Mouse (Mus musculus) liver, adult 2 months (tissue): ENCODE data around the gene Srsf2. TPM values are rescaled to one million over a fixed set of nuclear protein-coding genes. Genes with fewer than 3 reads are reported as not detected.

ENCODE experiments used
- DNase-seq: peaks from one replicate; pipeline ENCODE4 v3.0.0-alpha.2; 2011; ENCODE audit warnings: low read depth, low spot score; ENCODE audit errors: extremely low read depth
- H3K27ac ChIP-seq: fragments of 200-500 bp; replicated peaks from 2 replicates; pipeline ENCODE4 v1.5.1; 2012; ENCODE audit warnings: low read depth, mild to moderate bottlenecking, control low read depth, inconsistent platforms, low read length; ENCODE audit not compliant: insufficient read depth
- H3K27me3 ChIP-seq: fragments of 200-500 bp; 2 replicates; pipeline ENCODE4 v1.6.1; 2012; ENCODE audit warnings: mild to moderate bottlenecking, moderate library complexity, low read length, inconsistent platforms; ENCODE audit not compliant: control insufficient read depth, insufficient read depth
- H3K36me3 ChIP-seq: fragments of 200-500 bp; 2 replicates; pipeline ENCODE4 v1.6.1; 2012; ENCODE audit warnings: low read length, inconsistent platforms; ENCODE audit not compliant: control insufficient read depth, insufficient read depth
- H3K4me1 ChIP-seq: fragments of 200-500 bp; 2 replicates; pipeline ENCODE4 v1.6.1; 2011; ENCODE audit warnings: low read length; ENCODE audit not compliant: control insufficient read depth, insufficient read depth
- H3K4me3 ChIP-seq: fragments of 200-500 bp; 2 replicates; pipeline ENCODE4 v1.5.1; 2011; ENCODE audit warnings: low read depth, mild to moderate bottlenecking, control low read depth, low read length, moderate library complexity; ENCODE audit not compliant: insufficient read depth
- H3K79me2 ChIP-seq: fragments of 200-500 bp; 2 replicates; pipeline ENCODE4 v1.6.1; 2012; ENCODE audit warnings: inconsistent platforms, mild to moderate bottlenecking, low read length, moderate library complexity; ENCODE audit not compliant: control insufficient read depth, insufficient read depth
- H3K9ac ChIP-seq: fragments of 200-500 bp; 2 replicates; pipeline ENCODE4 v1.6.1; 2012; ENCODE audit warnings: low read depth, mild to moderate bottlenecking, control low read depth, inconsistent platforms, low read length
- CTCF ChIP-seq: fragments of 200-500 bp; IDR thresholded peaks from 2 replicates; pipeline ENCODE4 v1.5.1; 2011; ENCODE audit warnings: low read depth, low read length, control low read depth
- POLR2A ChIP-seq: fragments of 200-500 bp; IDR thresholded peaks from 2 replicates; pipeline ENCODE4 v1.6.1; 2011; ENCODE audit warnings: low read length, control low read depth; ENCODE audit not compliant: insufficient read depth; ENCODE audit errors: extremely low read depth
- WGBS: fragments of 180-500 bp; shearing (Covaris S2); methylation state at CpG from one replicate; pipeline ENCODE4 v1.1.7; 2018; 5-methylcytosine and 5-hydroxymethylcytosine counted together
- polyA plus RNA-seq: library from polyadenylated mRNA; depleted of rRNA; stranded (reverse); fragments of >200 nt; gene quantifications from 2 replicates; pipeline ENCODE4 v1.2.3, GENCODE M21; 2012
- total RNA-seq: library from RNA; depleted of rRNA; stranded (reverse); fragments of >200 nt; gene quantifications from 2 replicates; pipeline ENCODE4 v1.2.3, GENCODE M21; 2014

Srsf2 gene
- total and polyA plus RNA-seq, 2 experiments, result 50.6 to 250 TPM

GRCm38 (mm10) chr11:116810983-116811901 is 41.7 kb downstream of the Srsf2 start:
- H3K4me3 ChIP-seq, result no peak overlapping the region
- TF ChIP-seq POLR2A (no peak), CTCF (no peak)
- no peaks in the 10 kb centered on the region for H3K79me2 ChIP-seq
- H3K9ac ChIP-seq, result no peak overlapping the region
- WGBS, result 22% methylated on average over 31 of the region's 32 CpGs
- H3K27ac ChIP-seq, result no peak overlapping the region
- no peak for DNase-seq
- H3K36me3 ChIP-seq, result no peaks in the 10 kb centered on the region
- no peaks in the 10 kb centered on the region for H3K4me1 ChIP-seq
- H3K27me3 ChIP-seq, result no peaks in the 10 kb centered on the region

- Histone ChIP-seq H3K9ac (no peak overlapping the region), H3K27ac (no peak overlapping the region), H3K4me1 (no peaks in the 10 kb centered on the region), H3K27me3 (no peaks in the 10 kb centered on the region), H3K4me3 (no peak overlapping the region), H3K79me2 (no peaks in the 10 kb centered on the region), H3K36me3 (no peaks in the 10 kb centered on the region)
- TF ChIP-seq CTCF, result no peak
- TF ChIP-seq POLR2A, result no peak
- 82% methylated on average over 11 of the region's 11 CpGs for WGBS
- no peak for DNase-seq
Measured at GRCm38 (mm10) chr11:116810528-116810927, 42.4 kb downstream of the Srsf2 start.

GRCm38 (mm10) chr11:116809520-116809919 is 43.4 kb downstream of the Srsf2 start:
- TF ChIP-seq POLR2A (no peak), CTCF (no peak)
- no peak overlapping the region for H3K27ac ChIP-seq
- no peaks in the 10 kb centered on the region for H3K27me3 ChIP-seq
- DNase-seq, result no peak
- no peak overlapping the region for H3K4me3 ChIP-seq
- H3K4me1 ChIP-seq, result no peaks in the 10 kb centered on the region
- H3K79me2 ChIP-seq, result no peaks in the 10 kb centered on the region
- 87% methylated on average over 8 of the region's 8 CpGs for WGBS
- H3K36me3 ChIP-seq, result no peaks in the 10 kb centered on the region
- no peak overlapping the region for H3K9ac ChIP-seq

GRCm38 (mm10) chr11:116808811-116809395 is 44.0 kb downstream of the Srsf2 start:
- no peak overlapping the region for H3K4me3 ChIP-seq
- TF ChIP-seq POLR2A (no peak), CTCF (no peak)
- no peak for DNase-seq
- H3K27ac ChIP-seq, result no peak overlapping the region
- H3K27me3 ChIP-seq, result no peaks in the 10 kb centered on the region
- H3K79me2 ChIP-seq, result no peaks in the 10 kb centered on the region
- no peaks in the 10 kb centered on the region for H3K4me1 ChIP-seq
- no peak overlapping the region for H3K9ac ChIP-seq
- no peaks in the 10 kb centered on the region for H3K36me3 ChIP-seq
- 87% methylated on average over 11 of the region's 11 CpGs for WGBS

GRCm38 (mm10) chr11:116807938-116808606 is 44.8 kb downstream of the Srsf2 start:
- Histone ChIP-seq H3K79me2 (no peaks in the 10 kb centered on the region), H3K4me1 (no peaks in the 10 kb centered on the region), H3K9ac (no peak overlapping the region), H3K27me3 (no peaks in the 10 kb centered on the region), H3K27ac (no peak overlapping the region), H3K4me3 (no peak overlapping the region), H3K36me3 (no peaks in the 10 kb centered on the region)
- WGBS, result 31% methylated on average over 7 of the region's 7 CpGs
- peak; percentile 48 for DNase-seq
- no peak for TF ChIP-seq POLR2A
- TF ChIP-seq CTCF, result peak; percentile 91

- WGBS, result 76% methylated on average over 3 of the region's 3 CpGs
- no peak overlapping the region for H3K4me3 ChIP-seq
- no peak for TF ChIP-seq CTCF
- TF ChIP-seq POLR2A, result no peak
- no peaks in the 10 kb centered on the region for H3K27me3 ChIP-seq
- no peaks in the 10 kb centered on the region for H3K4me1 ChIP-seq
- H3K36me3 ChIP-seq, result no peaks in the 10 kb centered on the region
- no peak overlapping the region for H3K27ac ChIP-seq
- H3K79me2 ChIP-seq, result no peaks in the 10 kb centered on the region
- no peak for DNase-seq
- H3K9ac ChIP-seq, result no peak overlapping the region
Measured at GRCm38 (mm10) chr11:116807526-116807925, 45.4 kb downstream of the Srsf2 start.
